Mouse (Mus musculus): ENCODE measurements around the gene Cdh1.

- no peak for TF ChIP-seq CTCF (IDR thresholded peaks at IDR 0.05; ENCODE audit: low read depth)
- TF ChIP-seq EP300 (IDR thresholded peaks at IDR 0.05; ENCODE audit: low read depth): no peak
Measured at GRCm38 (mm10) chr8:106588443-106589431, 14.4 kb upstream of the Cdh1 start.
